Mouse (Mus musculus) bone marrow, adult 2 months (tissue): ENCODE measurements around the gene Vash1. TPM values are rescaled to one million over a fixed set of nuclear protein-coding genes. Genes with fewer than 3 reads are reported as not detected.

Source experiments
- H3K27ac ChIP-seq: fragments of 200-500 bp; 2 replicates; pipeline ENCODE4 v1.5.1; 2012; ENCODE audit warnings: low read depth, mild to moderate bottlenecking, control low read depth, inconsistent platforms, low read length; ENCODE audit not compliant: control insufficient read depth, poor library complexity, insufficient read depth
- H3K4me1 ChIP-seq: fragments of 200-500 bp; 2 replicates; pipeline ENCODE4 v1.6.1; 2011; ENCODE audit warnings: low read length; ENCODE audit not compliant: control insufficient read depth, insufficient read depth
- H3K4me3 ChIP-seq: fragments of 200-500 bp; replicated peaks from 2 replicates; pipeline ENCODE3; 2011; ENCODE audit warnings: mild to moderate bottlenecking, low read depth, low read length, control low read depth; ENCODE audit not compliant: control insufficient read depth
- CTCF ChIP-seq: fragments of 200-500 bp; IDR thresholded peaks from 2 replicates; pipeline ENCODE4 v1.5.1; 2011; ENCODE audit warnings: low read length, control low read depth; ENCODE audit not compliant: control insufficient read depth, insufficient read depth
- POLR2A ChIP-seq: fragments of 200-500 bp; IDR thresholded peaks from 2 replicates; pipeline ENCODE4 v1.6.1; 2011; ENCODE audit warnings: low read depth, mild to moderate bottlenecking, control low read depth, low read length, borderline replicate concordance; ENCODE audit not compliant: control insufficient read depth
- WGBS: fragments of 180-500 bp; shearing (Covaris S2); methylation state at CpG from one replicate; pipeline ENCODE4 v1.1.7; 2018; 5-methylcytosine and 5-hydroxymethylcytosine counted together
- polyA plus RNA-seq: library from polyadenylated mRNA; stranded (reverse); fragments of >200 nt; gene quantifications from 2 replicates; pipeline ENCODE4 v1.2.4, GENCODE M21; 2011; ENCODE audit warnings: low replicate concordance; ENCODE audit not compliant: missing spikeins, insufficient read depth, insufficient read length

The Vash1 gene
- polyA plus RNA-seq, 1 experiment = 1.5 TPM

DNA sequence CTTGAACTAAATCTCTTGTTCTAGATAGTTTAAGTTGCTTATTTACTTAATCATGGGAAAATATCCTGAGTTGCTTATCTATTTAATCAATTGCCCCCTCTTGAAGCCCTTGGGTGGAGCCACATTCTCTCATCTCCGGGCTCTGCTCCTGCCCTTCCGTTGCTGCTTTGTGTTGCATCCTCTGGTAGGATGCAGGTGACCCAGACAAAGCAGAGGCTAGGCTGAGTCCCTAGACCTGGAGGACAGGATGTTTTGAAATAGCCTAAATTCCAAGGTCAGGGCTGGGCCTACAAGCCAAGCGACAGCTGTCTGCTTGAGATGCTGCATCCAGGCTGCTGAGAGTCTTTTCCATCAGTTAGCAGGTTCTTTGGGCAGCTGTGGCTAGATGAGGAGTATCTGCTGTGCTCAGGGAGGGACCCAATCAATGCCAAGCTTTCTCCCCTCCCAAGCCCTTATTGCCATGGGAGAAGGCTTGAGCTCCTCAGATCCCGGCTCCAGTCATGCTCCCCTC is 9.0 kb downstream of the Vash1 start:
- 45% methylated on average over 4 of the region's 4 CpGs for WGBS
- Histone ChIP-seq H3K4me3 (no peak overlapping the region), H3K27ac (no peak overlapping the region), H3K4me1 (peaks cover 1% of the 10 kb centered on the region; the same call in 1 of the 2 replicates)
- TF ChIP-seq POLR2A (no peak), CTCF (no peak)

DNA sequence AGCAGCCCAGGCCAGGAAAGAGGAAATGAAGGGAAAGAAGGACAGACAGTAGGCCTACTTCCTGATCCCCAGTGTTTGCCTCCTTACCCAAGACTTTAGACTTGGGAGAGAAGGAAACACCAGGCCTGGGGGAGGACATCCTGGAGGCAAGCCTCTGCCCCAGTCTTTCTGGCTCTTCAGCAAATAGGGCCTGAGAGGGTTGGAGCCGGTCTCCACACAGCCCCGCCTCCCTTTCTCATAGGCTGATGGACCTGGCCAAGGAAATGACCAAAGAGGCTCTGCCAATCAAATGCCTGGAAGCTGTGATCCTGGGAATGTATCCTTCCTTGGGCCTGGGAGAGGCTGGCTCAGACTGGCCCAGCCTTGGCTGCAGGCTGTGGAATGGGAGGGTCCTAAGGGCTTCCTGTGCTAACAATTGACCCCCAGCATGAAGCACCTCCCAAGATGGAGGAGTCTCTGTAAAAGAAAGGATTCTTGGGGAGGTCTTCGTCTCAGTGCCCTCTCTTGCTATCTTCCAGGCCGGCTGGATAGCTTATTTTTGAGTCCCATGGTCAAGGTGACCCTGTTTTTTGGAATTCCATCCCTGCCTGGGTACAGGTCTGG is 9.6 kb downstream of the Vash1 start:
- WGBS = 84% methylated on average over 4 of the region's 4 CpGs
- no peak overlapping the region for H3K27ac ChIP-seq
- TF ChIP-seq POLR2A (no peak), CTCF (no peak)
- peaks cover 1% of the 10 kb centered on the region; the same call in 1 of the 2 replicates for H3K4me1 ChIP-seq
- H3K4me3 ChIP-seq = no peak overlapping the region

DNA sequence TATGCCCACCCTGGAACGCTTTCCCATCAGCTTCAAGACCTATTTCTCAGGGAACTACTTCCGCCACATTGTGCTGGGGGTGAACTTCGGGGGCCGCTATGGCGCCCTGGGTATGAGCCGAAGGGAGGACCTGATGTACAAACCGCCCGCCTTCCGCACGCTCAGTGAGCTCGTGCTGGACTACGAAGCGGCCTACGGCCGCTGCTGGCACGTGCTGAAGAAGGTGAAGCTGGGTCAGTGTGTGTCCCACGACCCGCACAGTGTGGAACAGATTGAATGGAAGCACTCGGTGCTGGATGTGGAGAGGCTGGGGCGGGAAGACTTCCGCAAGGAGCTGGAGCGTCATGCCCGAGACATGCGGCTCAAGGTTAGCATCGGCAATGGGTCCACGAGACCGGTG is 10.4 kb downstream of the Vash1 start:
- TF ChIP-seq POLR2A (no peak), CTCF (no peak)
- Histone ChIP-seq H3K4me1 (peaks cover 1% of the 10 kb centered on the region; the same call in 1 of the 2 replicates), H3K27ac (no peak overlapping the region), H3K4me3 (no peak overlapping the region)
- 91% methylated on average over 27 of the region's 27 CpGs for WGBS

DNA sequence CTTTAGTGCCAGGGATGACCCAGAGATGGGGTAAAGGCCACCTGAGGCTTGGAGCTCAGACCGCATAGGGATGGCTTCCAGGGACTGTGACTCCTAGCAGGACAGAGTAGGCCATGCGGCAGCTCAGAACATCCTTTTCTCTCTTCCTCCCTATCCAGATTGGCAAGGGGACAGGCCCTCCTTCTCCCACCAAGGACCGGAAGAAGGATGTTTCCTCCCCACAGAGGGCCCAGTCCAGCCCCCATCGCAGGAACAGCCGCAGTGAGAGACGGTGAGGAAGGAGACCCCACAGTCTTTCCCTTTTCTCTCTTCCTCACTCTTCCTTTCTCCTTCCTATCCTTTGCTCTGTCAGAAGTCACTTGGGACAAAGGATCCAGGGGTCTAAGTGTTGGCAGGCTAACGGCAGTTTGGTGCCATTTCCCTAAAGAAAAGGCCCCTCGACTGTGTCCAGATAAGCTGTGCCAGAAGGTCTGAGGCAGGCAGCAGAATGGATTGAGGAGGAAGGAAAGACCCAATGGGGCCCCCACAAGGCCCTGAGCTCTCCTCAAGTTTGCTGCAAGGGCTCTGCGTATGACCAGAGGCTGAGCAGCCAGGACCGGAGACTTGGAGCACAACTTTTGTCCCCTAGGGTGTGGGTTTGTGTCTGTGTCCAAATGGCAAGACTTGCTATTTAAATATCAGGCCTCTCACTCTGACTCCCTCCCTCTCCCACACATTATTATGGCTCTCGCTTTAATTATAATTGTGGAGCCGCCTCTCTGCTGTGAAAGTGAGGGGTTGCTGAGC is 12.4 kb downstream of the Vash1 start:
- H3K4me1 ChIP-seq = peaks cover 1% of the 10 kb centered on the region; the same call in 1 of the 2 replicates
- no peak overlapping the region for H3K27ac ChIP-seq
- 40% methylated on average over 12 of the region's 12 CpGs for WGBS
- TF ChIP-seq POLR2A (no peak), CTCF (no peak)
- no peak overlapping the region for H3K4me3 ChIP-seq

DNA sequence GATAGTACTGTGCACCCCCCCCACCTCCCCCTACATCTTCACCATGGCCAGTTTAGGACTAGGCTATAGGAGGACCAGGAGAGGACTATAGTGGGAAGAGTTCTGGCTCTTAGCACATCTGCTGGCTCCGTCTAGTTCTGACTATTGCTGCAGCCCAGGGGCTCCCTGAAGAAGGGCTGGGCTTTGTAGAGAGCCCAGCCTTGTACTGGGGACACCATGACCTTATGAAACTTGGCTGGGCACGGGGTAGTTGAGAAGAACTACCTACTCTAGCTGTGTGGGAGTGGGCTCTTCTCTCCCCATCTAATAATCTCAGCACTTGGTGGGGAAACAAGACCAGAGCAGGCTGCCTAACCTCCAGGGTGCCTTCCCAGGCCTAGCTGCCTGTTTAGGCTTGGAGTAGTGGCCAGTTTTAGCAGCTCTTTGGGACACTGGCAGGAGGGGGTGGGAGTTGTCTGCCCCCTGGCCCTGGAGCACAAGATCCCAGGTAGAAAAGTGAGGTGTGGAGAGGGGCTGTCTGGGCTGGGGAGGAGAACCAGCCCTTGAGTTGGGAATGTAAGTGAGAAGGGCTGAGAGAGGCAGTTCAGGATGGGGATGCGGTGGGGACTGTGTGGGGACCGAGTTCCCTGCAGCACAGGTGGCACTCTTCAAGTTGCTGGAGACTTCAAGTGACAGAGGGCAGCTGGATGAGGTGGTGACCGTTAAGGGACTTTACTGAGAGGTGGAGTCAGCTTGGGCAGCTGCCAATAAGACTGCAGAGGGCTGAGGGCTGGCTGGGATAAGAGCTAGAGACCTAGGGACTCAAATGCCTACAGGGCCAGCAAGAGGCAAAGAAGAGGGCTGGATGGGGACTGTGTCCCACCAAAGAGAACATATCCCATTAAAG is 14.2 kb downstream of the Vash1 start:
- 65% methylated on average over 5 of the region's 5 CpGs for WGBS

DNA sequence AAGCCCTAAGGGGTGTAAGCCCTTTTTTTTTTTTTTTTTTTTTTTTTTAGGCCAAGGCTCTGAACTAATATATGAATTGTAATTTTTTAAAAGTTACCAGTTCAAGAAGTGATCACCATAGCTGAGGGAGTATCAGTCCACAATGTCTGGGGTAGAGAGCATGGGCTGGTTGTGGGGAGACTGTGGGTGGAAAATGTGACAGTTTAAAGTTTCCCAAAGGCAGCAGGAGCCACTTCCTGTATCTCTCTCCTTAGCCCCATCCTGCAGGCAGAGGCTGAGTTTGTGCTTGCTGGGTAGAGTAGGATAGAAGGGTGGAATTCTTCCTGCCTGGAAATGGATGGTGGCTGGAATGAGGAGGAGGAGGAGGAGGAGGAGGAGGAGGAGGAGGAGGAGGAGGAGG is 14.9 kb downstream of the Vash1 start:
- TF ChIP-seq POLR2A (no peak), CTCF (no peak)
- Histone ChIP-seq H3K27ac (no peak overlapping the region), H3K4me1 (no peaks in the 10 kb centered on the region), H3K4me3 (no peak overlapping the region)

More for the DNA sequence above, 14.2 kb downstream of the Vash1 start:
- Histone ChIP-seq H3K4me1 (no peaks in the 10 kb centered on the region), H3K27ac (no peak overlapping the region), H3K4me3 (no peak overlapping the region)
- no peak for TF ChIP-seq CTCF
- TF ChIP-seq POLR2A = no peak

DNA sequence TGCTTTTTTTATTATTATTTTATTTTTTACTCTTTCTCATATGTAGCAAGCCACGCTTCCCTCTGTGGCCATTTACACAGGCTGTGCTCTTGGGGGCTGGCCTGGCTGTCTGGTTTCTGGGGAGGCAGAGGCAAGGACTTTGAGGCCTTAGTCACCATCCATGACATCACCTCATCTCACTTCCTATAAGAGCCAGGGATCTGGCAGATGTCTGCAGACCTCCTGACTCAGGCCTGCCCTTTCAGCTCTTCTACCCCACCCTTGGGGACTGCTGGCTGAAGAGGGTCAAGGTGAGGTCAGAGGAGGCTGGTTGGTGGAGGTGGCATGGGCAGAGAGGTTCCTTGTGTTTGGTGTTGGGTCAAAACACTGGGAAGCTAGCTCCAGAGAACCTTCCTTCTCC is 15.9 kb downstream of the Vash1 start:
- H3K27ac ChIP-seq = no peak overlapping the region
- TF ChIP-seq CTCF (no peak), POLR2A (no peak)
- no peaks in the 10 kb centered on the region for H3K4me1 ChIP-seq
- no peak overlapping the region for H3K4me3 ChIP-seq
- 88% methylated on average over 1 of the region's 1 CpGs for WGBS

DNA sequence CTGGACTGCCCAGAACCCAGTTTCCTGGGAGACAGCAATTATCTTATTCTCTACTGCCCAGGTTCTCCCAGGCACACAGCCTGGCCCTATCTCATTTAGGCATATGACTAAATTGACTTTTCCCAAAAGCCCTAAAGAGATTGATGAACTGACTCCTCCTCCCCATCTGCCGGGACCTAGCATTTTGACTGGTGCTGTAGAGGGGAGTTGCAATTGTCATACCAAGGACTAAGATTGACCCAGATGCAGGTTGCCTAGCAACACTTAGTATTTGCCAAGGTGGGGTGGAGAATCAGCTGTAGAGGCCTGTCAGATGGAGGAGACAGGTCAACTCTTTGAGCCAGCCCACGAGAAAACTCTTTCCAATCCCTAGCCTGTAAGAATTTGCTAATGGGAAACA is 19.5 kb downstream of the Vash1 start:
- 71% methylated on average over 2 of the region's 2 CpGs for WGBS
- no peak for TF ChIP-seq POLR2A
- no peak for TF ChIP-seq CTCF

More for the DNA sequence above, 19.5 kb downstream of the Vash1 start:
- Histone ChIP-seq H3K4me1 (no peaks in the 10 kb centered on the region), H3K4me3 (no peak overlapping the region), H3K27ac (no peak overlapping the region)
